Mouse (Mus musculus) cerebellum, postnatal 14 days (tissue): ENCODE measurements around the gene Cnot4.

Experiments
- DNase-seq, 2 experiments: peaks; one replicate each; pipeline ENCODE4 v3.0.0; 2021; ENCODE audit warnings: mixed read lengths in 2 of 2

Cnot4 gene

GRCm38 (mm10) chr6:35032704-35033103 is 100.8 kb downstream of the Cnot4 start:
- no peak for DNase-seq

- DNase-seq = no peak
Measured at GRCm38 (mm10) chr6:35030811-35031210, 102.7 kb downstream of the Cnot4 start.

DNA sequence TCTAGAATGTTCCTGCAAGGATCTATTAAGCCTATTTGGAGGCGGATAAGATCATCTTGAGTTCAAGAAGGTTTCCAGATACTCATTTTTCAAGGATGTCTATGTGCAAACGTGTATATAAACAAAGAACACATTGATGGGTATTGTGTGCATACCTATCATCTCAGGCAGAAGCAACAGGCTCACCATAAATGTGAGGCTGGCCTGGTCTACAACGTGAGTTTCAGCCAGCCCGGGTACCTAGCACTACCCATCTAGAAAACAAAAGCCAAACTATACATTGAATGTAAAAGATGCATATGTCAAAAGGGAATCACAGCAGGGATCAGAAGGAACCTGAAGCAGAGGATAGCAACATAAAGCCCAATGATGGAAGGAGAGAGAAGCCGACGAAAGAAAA is 103.3 kb downstream of the Cnot4 start:
- DNase-seq = no peak

DNA sequence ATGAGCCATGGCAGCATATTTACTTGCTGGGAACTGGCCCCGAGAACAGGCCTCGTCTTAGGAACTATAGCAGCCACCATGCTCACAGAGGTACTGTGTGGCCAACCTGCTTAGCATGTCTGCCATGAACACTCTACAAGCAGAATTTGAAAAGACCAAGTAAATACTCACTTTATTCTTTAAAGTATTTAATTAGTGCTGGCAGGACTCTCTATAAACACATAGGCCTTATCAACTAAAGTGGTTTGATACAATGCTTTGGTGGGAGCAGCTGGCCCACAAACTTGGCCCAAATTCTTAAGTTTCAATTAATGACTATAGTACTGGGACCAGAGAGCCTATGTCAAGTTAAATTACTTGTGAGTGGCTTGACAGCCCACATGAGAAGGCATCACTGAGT is 105.5 kb downstream of the Cnot4 start:
- peak in 1 of 2 experiments; percentile 15 for DNase-seq

DNA sequence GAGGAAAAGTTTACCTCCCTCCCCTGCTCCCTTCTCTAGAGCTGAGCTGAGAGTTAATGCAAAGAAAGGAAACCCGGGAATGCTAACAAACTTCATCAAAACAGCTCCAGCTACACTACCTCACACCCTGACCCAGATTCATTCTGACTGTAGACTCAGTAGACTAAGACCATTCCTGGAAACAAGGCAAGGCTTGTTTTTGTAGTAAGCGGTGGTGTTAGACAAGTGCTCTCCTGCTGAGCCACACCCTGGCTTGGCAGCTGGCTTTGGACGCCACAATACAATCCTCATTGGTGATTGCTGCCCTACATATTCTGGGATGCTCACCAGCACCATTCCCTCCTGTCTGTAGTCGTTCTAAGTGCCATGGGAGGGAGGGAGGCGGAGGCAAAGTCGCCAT is 106.3 kb downstream of the Cnot4 start:
- peak; percentile 45 to 50 for DNase-seq

GRCm38 (mm10) chr6:35016624-35017023 is 116.9 kb downstream of the Cnot4 start:
- no peak for DNase-seq

GRCm38 (mm10) chr6:35011953-35012352 is 121.6 kb downstream of the Cnot4 start:
- DNase-seq = no peak

DNA sequence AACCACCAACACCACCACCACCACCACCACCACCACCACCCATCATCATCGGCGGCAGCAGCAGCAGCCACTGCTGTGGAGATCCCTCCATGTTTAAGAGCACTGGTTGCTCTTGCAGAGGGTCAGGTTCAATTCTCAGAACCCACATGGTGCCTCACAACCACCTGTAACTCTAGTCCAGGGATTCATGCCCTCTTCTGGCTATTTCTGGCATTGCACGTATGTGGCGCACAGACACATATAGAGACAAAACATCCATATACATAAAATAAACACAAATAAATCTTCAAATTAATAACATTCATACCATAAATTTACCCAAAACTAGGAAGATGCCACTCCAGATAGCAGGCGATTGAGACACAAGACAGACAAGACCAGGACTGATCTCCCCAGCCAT is 122.8 kb downstream of the Cnot4 start:
- DNase-seq = no peak

DNA sequence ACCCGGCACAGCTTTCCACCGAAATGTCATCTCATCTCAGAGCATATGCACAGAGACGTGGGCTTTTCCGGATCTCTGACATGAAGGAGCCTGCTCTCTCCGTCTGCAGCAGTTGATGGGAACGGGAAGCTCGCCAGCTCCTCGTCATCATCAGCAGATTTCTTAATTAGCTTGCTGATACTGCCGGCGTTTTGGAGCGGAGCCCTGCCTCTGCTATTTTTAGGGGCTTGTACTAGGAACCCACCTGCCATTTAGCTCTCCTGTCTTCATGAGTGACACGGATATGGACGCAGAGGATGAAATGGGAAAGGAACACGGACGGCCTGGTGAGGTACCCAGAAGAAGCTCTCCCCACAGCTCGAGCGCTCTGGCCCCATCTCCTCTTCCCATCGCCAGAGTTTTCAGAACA is 131.3 kb downstream of the Cnot4 start:
- peak; percentile 88 to 93 for DNase-seq

GRCm38 (mm10) chr6:34999101-34999500 is 134.4 kb downstream of the Cnot4 start:
- DNase-seq = peak; percentile 56 to 64

GRCm38 (mm10) chr6:34996496-34996895 is 137.0 kb downstream of the Cnot4 start:
- no peak for DNase-seq

- peak; percentile 88 to 94 for DNase-seq
Measured at GRCm38 (mm10) chr6:34995265-34995681, 138.3 kb downstream of the Cnot4 start.

DNA sequence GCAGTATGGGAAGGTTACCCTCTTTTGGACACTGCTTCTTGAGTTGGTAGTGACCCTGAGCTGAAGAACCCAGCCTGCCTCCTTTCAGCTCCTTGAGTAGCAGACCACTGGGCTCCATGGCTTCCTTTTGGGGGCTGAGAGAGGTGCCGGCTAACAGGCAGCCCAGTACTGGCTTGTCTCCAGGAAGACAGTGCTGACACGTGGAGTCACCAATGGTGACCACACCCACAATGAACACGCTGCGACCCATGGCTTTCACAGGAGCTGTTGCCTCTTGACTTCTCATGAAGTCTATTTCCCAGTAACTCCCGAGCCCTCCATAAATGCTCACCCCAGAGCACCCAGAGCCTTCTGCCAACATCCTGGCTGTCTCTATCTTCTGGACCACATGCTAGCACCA is 138.8 kb downstream of the Cnot4 start:
- DNase-seq = no peak

- DNase-seq = no peak
Measured at GRCm38 (mm10) chr6:34989263-34989662, 144.3 kb downstream of the Cnot4 start.

DNA sequence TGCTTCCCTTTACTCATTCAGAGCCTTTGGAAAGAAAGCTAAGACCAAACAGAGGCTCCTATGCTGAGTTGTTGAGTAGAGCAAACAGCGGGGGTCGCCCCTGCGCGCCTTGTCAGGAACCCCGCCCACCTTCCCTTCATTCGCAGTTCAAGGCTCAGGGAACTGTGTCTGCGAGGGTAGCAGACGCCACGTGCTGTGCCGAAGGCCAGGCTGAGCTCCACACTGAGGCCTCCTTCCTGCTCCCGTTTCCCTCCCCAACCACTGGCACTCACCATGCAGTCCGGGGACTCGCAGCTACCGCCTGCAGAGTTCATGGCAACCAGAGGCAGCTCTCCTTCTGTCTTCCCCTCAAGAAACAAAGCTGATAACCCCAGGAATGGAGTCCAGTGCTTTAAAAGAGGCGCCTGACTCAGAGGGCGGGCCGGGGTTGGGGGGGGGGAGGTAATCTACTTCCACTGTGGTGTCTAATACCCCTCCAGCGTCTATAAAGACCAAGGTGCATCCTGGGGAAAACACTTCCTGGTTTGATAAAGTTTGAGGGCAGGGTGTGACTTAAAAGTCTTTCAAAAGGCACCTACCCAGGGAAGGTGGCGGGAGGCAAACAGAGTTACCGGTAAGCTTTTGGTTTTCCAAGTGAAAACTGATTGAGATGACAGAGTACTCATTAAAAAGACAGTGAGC is 145.3 kb downstream of the Cnot4 start, which contains the start of gene Slc23a4:
Gene Slc23a4 (minus strand): TSS at position 324 of the 681 bp plus-strand sequence.
- no peak for DNase-seq

DNA sequence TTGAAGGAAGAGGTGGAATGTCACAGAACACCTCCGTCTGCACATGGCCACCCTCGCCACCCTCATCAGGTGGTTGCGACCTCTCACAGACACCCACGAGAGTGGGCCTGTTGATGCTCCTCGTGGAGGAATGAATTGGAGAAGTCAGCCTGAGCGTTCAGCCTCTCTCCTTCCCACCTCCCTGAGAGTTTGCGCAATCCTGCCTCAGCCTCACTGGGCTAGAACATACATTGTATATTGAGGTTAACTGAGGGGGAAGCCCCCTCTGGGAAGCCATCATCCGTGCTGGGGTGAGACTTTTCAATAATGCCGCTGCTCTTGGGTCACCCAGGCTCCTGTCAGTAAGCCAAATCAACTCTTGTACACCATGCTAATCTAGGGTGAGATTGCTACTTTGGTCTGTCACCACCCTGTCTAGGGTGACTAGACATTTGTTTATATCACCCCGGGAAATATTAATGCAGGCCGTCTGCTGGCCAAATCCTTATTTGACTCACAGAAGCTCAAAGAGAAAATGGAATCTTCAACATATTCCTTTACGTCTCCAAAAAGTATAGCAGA is 146.4 kb downstream of the Cnot4 start:
- DNase-seq = no peak

- DNase-seq = no peak
Measured at GRCm38 (mm10) chr6:34980661-34981060, 152.9 kb downstream of the Cnot4 start.

DNA sequence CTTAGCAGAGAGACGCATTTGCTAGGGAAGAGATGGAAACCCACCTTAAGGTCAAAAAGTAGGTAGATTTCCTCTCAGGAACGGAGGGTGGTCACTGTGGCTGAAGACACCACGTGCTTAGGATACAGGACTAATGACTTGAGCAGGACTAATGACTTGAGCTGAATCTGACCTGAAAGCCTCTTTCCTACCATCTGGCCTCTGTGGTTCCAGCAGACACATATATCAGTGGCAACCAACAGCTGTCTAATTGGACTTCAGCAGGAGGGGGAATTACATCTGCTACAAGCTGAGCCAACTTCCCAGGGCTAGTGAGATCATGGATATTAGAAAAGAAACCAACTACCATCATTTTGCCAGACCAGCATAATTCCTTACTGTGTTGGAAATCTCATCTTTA is 154.2 kb downstream of the Cnot4 start:
- DNase-seq = no peak
